Mouse (Mus musculus) ES-Bruce4 (cell line): Measurements from ENCODE around the gene Gramd1b.

ENCODE experiments used
- CTCF ChIP-seq: IDR thresholded peaks from one replicate; pipeline ENCODE4 v1.8.1; 2011; ENCODE audit warnings: low read depth, low read length
- EP300 ChIP-seq: IDR thresholded peaks from 2 replicates; pipeline ENCODE4 v1.6.1; 2011; ENCODE audit warnings: low read depth, low read length; ENCODE audit not compliant: insufficient read depth

DNA sequence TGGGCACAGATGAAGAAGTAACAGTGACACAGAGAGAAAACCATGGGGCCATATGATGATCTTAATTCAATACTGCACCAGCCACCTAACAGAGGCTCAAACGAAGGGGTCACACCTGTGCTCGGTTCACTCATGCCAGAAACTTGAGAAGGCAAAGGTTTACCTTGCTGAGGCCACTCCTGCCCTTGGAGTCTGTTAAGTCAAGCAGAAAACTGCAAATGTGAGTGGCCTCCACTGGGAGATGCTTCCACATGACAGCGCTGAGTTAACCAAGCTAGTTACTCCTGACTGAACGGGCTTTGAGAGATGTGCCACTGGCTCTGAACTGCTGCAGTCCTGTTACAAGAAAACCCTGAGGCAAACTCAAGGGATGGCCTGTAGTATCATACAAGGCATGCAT, 83.9 kb downstream of the Gramd1b start:
- TF ChIP-seq EP300 (no peak), CTCF (no peak)
